Mouse (Mus musculus) bone marrow macrophage, adult 2 months (primary cell): ENCODE results near the gene Znhit2. TPM values are rescaled to one million over a fixed set of nuclear protein-coding genes. Genes with fewer than 3 reads are reported as not detected.
A peak's percentile ranks its signal among the peaks of the same experiment; 100 is the strongest.

ENCODE experiments used
- H3K27ac ChIP-seq: 2 replicates; pipeline ENCODE4 v1.5.1; 2012; ENCODE audit warnings: low read depth, low read length; ENCODE audit not compliant: insufficient read depth
- H3K4me1 ChIP-seq: 2 replicates; pipeline ENCODE4 v1.6.1; 2012; ENCODE audit warnings: low read length; ENCODE audit not compliant: control insufficient read depth, insufficient read depth
- H3K4me3 ChIP-seq: 2 replicates; pipeline ENCODE4 v1.5.1; 2012; ENCODE audit warnings: mild to moderate bottlenecking, low read length, moderate library complexity; ENCODE audit not compliant: insufficient read depth
- CTCF ChIP-seq: IDR thresholded peaks from 2 replicates; pipeline ENCODE4 v1.5.1; 2012; ENCODE audit warnings: low read depth, mild to moderate bottlenecking, low read length, moderate library complexity
- POLR2A ChIP-seq: IDR thresholded peaks from 2 replicates; pipeline ENCODE4 v1.6.1; 2012; ENCODE audit warnings: mild to moderate bottlenecking, low read depth, low read length, borderline replicate concordance
- polyA plus RNA-seq: library from polyadenylated mRNA; stranded (reverse); fragments of >200 nt; gene quantifications from 2 replicates; pipeline ENCODE4 v1.2.4, GENCODE M21; 2012; ENCODE audit not compliant: missing spikeins, insufficient read depth, insufficient read length

The Znhit2 gene
- polyA plus RNA-seq, 1 experiment, result 12.8 TPM

GRCm38 (mm10) chr19:6046294-6047153 is 14.5 kb upstream of the Znhit2 start, which contains the start of gene Syvn1:
TSS of gene Syvn1 (plus strand) at chr19:6046576.
- peak within 1 kb of the TSS; percentile 85 for H3K4me3 ChIP-seq
- H3K27ac ChIP-seq, result peak within 1 kb of the TSS; percentile 97
- TF ChIP-seq POLR2A, result no peak
- TF ChIP-seq CTCF, result no peak
- H3K4me1 ChIP-seq, result peaks cover 13% of the 10 kb centered on the region

- TF ChIP-seq POLR2A (no peak), CTCF (no peak)
These were observed 13.7 kb upstream of the Znhit2 start for GRCm38 (mm10) chr19:6047154-6047898.

GRCm38 (mm10) chr19:6047899-6048166 is 13.2 kb upstream of the Znhit2 start:
- H3K27ac ChIP-seq, result no peak overlapping the region
- TF ChIP-seq POLR2A (no peak), CTCF (no peak)
- peaks cover 13% of the 10 kb centered on the region for H3K4me1 ChIP-seq
- H3K4me3 ChIP-seq, result peak overlapping the region; percentile 85

More at GRCm38 (mm10) chr19:6047154-6047898, 13.7 kb upstream of the Znhit2 start:
- peaks cover 13% of the 10 kb centered on the region for H3K4me1 ChIP-seq
- peak overlapping the region; percentile 85 for H3K4me3 ChIP-seq
- H3K27ac ChIP-seq, result peak overlapping the region; percentile 97

- Histone ChIP-seq H3K4me1 (peaks cover 16% of the 10 kb centered on the region), H3K4me3 (no peak overlapping the region), H3K27ac (no peak overlapping the region)
- TF ChIP-seq CTCF (no peak), POLR2A (no peak)
These were observed 12.1 kb upstream of the Znhit2 start for GRCm38 (mm10) chr19:6048681-6049410.

GRCm38 (mm10) chr19:6052516-6052915 is 8.5 kb upstream of the Znhit2 start:
- peaks cover 14% of the 10 kb centered on the region for H3K4me1 ChIP-seq
- no peak overlapping the region for H3K27ac ChIP-seq
- H3K4me3 ChIP-seq, result no peak overlapping the region
- no peak for TF ChIP-seq POLR2A
- TF ChIP-seq CTCF, result no peak

- H3K4me3 ChIP-seq, result no peak overlapping the region
- no peak for TF ChIP-seq CTCF
- no peak for TF ChIP-seq POLR2A
- no peak overlapping the region for H3K27ac ChIP-seq
- peaks cover 7% of the 10 kb centered on the region for H3K4me1 ChIP-seq
These were observed 6.7 kb upstream of the Znhit2 start for GRCm38 (mm10) chr19:6054296-6054695.

GRCm38 (mm10) chr19:6056696-6057095 is 4.3 kb upstream of the Znhit2 start:
- peaks cover 9% of the 10 kb centered on the region for H3K4me1 ChIP-seq
- no peak for TF ChIP-seq POLR2A
- TF ChIP-seq CTCF, result no peak
- no peak overlapping the region for H3K27ac ChIP-seq
- H3K4me3 ChIP-seq, result peak overlapping the region; percentile 72

GRCm38 (mm10) chr19:6057313-6058096 is 3.5 kb upstream of the Znhit2 start, which contains the start of the genes Mrpl49 and Fau:
TSS of gene Mrpl49 (minus strand) at chr19:6057785.
TSS of gene Fau (plus strand) at chr19:6057844.
- peaks cover 11% of the 10 kb centered on the region for H3K4me1 ChIP-seq
- peak within 1 kb of the TSS; percentile 72 for H3K4me3 ChIP-seq
- TF ChIP-seq POLR2A (peak; percentile 83; the same call in 1 of the 2 replicates), CTCF (0 out of 2 replicates have a peak, but pooled peaks have one; percentile 14)
- H3K27ac ChIP-seq, result peak within 1 kb of the TSS; percentile 49

GRCm38 (mm10) chr19:6058513-6058912 is 2.5 kb upstream of the Znhit2 start:
- Histone ChIP-seq H3K4me3 (peak overlapping the region; percentile 65), H3K27ac (peak overlapping the region; percentile 49), H3K4me1 (peaks cover 14% of the 10 kb centered on the region)
- TF ChIP-seq POLR2A (no peak), CTCF (no peak)
